Mouse (Mus musculus) urinary bladder, postnatal 4 days (tissue): ENCODE data around the gene Rhbdf2.

Source experiments
- DNase-seq, 2 experiments: peaks; one replicate each; pipeline ENCODE4 v3.0.0; 2021 to 2022; ENCODE audit warnings: low spot score in 2 of 2

Rhbdf2 gene

GRCm38 (mm10) chr11:116659027-116659621, 32.3 kb upstream of the Rhbdf2 start:
- DNase-seq, result no peak

GRCm38 (mm10) chr11:116658238-116658637, 31.4 kb upstream of the Rhbdf2 start:
- DNase-seq, result no peak

DNA sequence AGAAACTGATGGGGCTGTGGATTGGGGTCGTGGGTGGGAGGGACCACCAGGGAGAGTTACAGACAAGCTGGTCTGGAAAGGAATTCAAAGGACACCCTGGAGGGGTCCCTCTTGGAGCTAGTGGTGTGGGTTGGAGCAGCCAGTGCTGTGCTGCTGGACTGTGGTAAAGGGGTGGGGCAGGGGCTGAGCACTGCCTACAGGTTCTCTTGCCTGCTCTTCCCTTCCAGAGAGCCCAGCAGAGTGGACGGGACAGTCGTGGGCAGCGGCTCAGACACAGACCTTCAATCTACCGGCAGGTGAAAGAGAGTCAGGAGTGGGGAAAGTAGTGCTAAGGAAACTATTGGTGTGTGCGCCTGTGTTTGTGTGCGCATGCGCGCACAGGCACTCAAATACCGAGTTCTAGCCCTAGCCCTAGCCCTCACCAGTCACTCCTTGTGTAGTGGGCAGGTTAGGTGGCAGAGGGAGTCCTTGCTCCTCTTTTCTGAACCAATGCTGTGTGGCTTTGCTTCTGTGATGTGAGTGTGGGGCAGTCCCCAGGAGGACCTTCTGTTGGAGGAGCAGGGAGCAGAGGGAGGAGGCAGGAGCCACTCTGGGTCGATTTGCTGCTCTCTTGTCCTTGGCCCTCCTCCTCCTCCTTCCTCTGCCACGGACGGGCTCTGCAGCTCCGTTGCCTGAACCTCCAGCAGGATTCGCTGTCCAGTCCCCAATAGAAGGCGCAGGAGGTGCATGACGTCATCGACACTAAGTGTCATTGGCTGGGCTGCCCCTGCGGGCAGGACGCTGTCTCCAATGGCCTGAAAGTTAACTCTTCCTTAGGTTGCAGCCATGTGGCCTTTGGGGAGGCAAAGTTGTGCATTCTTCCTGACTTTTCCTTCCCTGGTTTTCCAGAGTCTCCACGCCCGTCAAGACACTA, 30.7 kb upstream of the Rhbdf2 start:
- DNase-seq, result peak; percentile 90

- DNase-seq, result no peak
These were observed 29.8 kb upstream of the Rhbdf2 start for GRCm38 (mm10) chr11:116656348-116657191.

- peak in 1 of 2 experiments; percentile 69 for DNase-seq
These were observed 27.5 kb upstream of the Rhbdf2 start, which contains the start of gene Cygb for GRCm38 (mm10) chr11:116654255-116654821. Cygb (minus strand) TSS chr11:116654313.

DNA sequence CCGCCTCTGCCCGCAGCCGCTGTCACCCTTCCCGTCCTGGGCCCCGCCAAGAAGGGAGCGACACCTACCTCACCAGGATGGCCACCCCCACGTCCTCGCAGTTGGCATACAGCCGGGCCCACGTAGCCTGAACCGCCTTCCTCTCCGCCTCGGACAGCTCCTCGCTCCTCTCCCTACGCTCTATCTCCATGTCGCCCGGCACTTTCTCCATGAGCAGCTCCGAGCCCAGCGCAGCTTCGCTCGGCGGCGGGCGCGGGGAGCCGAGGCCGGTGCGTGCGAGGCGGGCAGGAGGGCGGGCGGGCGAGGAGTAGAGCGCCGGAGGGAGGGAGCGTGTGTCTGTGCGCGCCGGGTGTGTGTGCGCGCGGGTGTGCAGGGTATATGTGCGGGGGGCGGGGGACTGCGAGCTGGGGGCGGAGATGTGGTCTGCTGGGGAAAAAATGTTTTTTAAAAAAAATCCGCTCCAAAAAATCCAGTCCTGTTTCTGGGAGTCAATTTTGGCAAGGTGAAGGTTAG, 26.9 kb upstream of the Rhbdf2 start:
- DNase-seq, result no peak

- DNase-seq, result no peak
These were observed 26.4 kb upstream of the Rhbdf2 start, which contains the start of gene Prcd for GRCm38 (mm10) chr11:116653234-116653633. Prcd (plus strand) TSS chr11:116653534.

DNA sequence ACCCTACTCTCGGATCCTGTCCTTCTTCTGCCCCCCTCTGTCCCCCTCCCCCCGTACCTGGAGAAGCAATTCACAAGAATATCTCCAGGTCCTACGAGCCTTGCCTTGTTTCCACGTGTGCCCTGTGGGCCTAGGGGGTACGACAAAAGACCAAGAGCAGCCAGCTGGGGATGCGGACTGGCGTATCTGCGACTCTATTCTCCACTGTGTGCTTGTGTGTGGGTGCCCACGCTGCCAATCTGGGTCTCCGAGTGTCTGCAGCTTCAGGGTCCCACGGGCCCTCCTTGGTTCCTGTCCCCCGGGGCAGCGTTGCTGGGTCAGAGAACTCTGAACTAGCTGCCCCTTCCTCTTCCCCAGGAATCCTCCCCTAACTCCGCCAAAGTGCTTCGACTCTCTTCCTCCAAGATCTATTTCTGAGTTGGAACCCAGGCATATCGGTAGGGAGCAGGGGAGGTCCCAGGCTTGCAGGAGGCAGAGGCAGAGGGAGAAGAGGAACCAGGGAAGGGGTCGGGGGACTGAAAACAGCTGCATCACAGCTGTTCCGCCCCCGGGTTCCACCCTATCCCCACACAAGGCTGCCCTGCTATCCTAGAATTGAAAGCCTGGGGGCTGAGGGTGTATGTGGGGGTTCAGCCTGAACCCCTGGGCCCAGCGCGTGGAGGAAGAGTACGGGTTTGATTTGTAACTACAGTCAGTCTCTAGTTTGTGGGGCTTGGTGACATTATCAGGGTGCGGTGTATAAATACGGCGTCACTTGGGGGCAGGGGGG, 25.7 kb upstream of the Rhbdf2 start:
- DNase-seq, result no peak

DNA sequence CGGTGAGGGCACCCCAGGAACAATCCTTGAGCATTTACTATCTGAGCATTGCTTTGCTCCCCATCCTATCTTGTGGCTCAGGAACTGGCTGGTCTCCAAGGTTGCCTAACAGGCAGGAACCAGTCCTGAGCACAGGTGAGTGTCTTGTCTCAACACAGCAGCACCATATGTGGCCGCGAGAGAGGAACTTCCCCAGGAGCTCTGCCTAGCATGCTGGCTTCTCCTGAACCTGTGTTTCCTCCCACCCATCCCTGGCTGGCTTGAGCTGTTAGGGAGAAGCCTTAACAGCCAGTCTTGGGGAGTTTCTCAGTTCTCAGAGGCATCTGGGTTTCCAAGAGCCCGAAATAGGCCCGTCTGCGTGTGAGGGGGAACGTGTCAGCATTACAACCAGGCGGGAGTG, 24.5 kb upstream of the Rhbdf2 start:
- no peak for DNase-seq

DNA sequence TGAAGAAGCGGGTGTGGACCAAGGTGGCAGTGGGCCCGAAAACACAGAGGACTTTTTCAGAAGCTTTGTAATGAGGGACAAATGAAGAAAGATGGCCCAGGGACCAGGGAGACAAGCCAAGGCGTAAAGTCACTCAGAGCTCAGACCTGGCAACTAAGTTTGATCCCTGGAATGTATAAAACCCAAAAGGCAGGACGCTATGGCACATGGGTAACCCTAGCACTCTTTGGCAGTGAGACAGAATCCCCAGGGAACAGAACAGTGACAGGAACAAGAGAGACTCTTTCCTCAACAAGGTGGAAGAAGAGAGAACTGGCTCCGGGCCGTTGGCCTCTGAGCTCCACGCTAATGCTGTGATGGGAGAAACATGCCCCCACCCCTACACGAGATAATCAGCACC, 24.0 kb upstream of the Rhbdf2 start:
- DNase-seq, result no peak

DNA sequence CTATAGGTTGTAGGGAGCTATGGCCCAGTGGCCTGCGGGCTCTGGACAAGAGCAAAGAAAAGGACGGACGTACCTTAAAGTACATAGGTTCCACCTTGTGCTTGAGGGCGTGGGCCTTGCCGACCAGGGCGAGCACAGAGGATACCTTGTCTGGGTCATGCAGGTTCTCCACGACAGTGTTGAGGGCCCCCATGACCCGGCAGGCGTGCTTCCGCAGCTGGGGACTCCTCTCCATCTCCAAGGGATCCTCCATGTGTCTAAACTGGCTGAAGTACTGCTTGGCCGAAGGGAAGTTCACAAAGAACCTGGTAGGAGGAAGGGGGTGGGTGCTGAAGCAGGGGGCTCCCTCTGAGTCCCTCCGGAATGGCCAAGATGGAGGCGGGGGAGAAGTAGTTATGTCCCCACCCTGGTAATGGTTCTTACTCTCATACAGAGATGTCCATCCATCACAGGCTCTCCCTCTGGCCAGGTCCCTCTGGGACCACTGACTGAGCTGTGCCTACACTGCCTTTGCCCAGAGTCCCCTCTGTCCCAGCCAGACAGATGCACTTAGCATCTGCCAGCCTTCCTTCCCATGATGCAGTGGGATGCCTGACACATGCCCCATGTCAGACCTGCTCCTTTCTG, 23.0 kb upstream of the Rhbdf2 start:
- DNase-seq, result no peak

GRCm38 (mm10) chr11:116648976-116649375, 22.2 kb upstream of the Rhbdf2 start:
- no peak for DNase-seq

DNA sequence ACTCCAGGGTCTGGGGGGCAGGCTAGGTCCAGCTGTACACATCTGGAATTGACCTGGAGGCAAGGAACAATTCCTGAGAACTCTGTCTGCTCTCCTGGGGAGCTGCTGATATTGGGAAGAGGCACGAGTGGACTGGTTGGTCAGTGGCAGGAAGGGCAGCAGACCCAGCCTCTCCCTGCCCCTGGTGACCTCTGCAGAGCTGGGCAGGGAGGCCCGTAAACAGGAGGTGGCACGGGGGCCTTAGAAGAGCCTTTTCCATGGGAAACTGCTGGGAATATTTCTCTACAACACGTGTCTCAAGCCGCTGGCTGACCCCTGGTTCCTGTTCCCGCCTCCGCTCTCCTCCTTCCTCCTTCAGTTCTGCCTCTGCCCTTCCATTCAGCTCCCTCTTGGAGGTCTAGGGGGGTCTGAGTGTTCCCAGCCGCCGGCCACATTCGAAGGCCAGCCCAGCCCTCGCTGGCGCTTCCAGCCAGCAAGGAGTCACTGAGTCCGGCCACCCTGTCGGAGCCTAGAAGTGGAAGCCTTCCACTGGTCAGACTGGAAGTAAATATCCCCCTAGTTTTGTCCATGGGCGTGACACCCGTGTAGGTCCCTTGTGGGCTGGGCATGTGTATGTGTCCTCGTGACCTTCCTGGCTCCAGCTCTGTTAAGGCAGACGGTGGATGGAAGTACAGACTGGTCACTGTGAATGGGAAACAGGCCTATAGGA, 21.5 kb upstream of the Rhbdf2 start:
- peak in 1 of 2 experiments; percentile 85 for DNase-seq

- peak in 1 of 2 experiments; percentile 70 for DNase-seq
These were observed 20.6 kb upstream of the Rhbdf2 start for GRCm38 (mm10) chr11:116647340-116647991.

- no peak for DNase-seq
These were observed 20.0 kb upstream of the Rhbdf2 start for GRCm38 (mm10) chr11:116646771-116647170.

GRCm38 (mm10) chr11:116646136-116646535, 19.3 kb upstream of the Rhbdf2 start:
- no peak for DNase-seq

DNA sequence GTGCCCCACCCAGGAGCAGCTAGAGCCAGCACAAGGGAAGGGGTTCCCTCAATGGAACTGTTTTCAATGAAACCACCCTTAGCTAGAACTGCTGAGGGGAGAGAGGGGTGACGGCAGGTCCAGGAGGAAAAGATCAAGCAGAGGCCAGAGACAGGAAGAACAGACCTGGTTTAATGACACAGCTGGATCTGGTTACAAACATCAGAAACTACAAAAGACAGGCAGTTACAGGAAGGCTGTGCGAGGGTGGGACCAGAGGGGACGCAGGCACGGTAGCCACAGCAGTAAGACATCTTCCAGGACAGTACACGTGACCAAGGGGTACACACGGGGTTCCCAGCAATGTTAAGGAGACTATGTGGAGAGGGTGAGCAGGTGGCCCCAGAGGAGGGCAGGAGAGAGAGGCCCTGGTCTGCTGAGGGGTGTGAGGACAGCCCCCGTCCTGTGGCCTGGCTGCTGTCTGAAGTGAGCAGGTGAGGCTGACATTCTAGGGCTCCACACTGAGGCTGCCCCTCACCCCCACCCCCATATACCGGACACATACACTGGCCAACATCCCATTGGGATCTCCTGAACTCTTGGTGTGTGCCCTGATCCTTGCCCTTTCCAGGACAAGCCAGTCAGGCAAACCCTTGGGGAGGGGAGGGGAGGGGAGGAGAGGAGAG, 18.8 kb upstream of the Rhbdf2 start:
- no peak for DNase-seq
